Mouse (Mus musculus) cortical plate, adult 2 months (tissue): ENCODE data around the gene Nfatc2. TPM values are rescaled to one million over a fixed set of nuclear protein-coding genes. Genes with fewer than 3 reads are reported as not detected.

Experiments used
- H3K27ac ChIP-seq: fragments of 200-500 bp; 2 replicates; pipeline ENCODE4 v1.5.1; 2012; ENCODE audit warnings: low read length, control low read depth, inconsistent platforms; ENCODE audit not compliant: insufficient read depth
- H3K4me1 ChIP-seq: fragments of 200-500 bp; 2 replicates; pipeline ENCODE4 v1.6.1; 2011; ENCODE audit warnings: low read length; ENCODE audit not compliant: control insufficient read depth, insufficient read depth
- H3K4me3 ChIP-seq: fragments of 200-500 bp; 2 replicates; pipeline ENCODE4 v1.5.1; 2011; ENCODE audit warnings: mild to moderate bottlenecking, low read length, control low read depth; ENCODE audit not compliant: insufficient read depth
- CTCF ChIP-seq: fragments of 200-500 bp; IDR thresholded peaks from 2 replicates; pipeline ENCODE4 v1.5.1; 2011; ENCODE audit warnings: mild to moderate bottlenecking, control low read depth, low read length; ENCODE audit not compliant: insufficient read depth; ENCODE audit errors: extremely low read depth
- POLR2A ChIP-seq: fragments of 200-500 bp; IDR thresholded peaks from 2 replicates; pipeline ENCODE4 v1.6.1; 2011; ENCODE audit warnings: mild to moderate bottlenecking, low read length, control low read depth; ENCODE audit not compliant: insufficient read depth; ENCODE audit errors: extremely low read depth
- polyA plus RNA-seq: library from polyadenylated mRNA; depleted of rRNA; stranded (reverse); fragments of >200 nt; gene quantifications from 2 replicates; pipeline ENCODE4 v1.2.3, GENCODE M21; 2012; rRNA removed

Nfatc2 gene
- polyA plus RNA-seq, 1 experiment: 8.0 TPM

DNA sequence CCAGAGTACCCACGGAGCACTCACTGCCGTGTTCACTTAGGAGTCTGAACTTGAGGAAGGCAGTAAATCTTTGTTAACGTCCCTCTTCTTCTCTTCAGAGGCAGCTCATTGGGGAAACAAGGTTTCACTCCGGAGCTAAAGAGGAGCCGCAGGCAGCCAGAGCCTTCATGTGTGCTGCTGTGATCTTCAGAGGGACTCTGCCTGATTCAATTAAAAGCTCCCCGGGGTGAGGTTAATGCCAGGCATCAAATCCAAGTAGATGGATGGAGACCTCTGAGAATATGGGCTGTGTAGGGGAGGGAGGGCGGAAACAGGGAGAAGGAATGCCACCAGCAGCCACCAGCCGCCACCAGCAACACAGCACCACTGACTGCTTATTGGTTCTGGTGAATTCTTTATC is 157.3 kb downstream of the Nfatc2 start:
- H3K4me1 ChIP-seq: peaks cover 3% of the 10 kb centered on the region
- TF ChIP-seq POLR2A: no peak
- TF ChIP-seq CTCF: no peak
- H3K4me3 ChIP-seq: no peak overlapping the region
- H3K27ac ChIP-seq: no peak overlapping the region

- H3K4me3 ChIP-seq: no peak overlapping the region
- peaks cover 4% of the 10 kb centered on the region for H3K4me1 ChIP-seq
- no peak overlapping the region for H3K27ac ChIP-seq
- TF ChIP-seq CTCF: 0 out of 2 replicates have a peak, but pooled peaks have one; percentile 7
- no peak for TF ChIP-seq POLR2A
These were observed 160.0 kb downstream of the Nfatc2 start for GRCm38 (mm10) chr2:168441494-168441893.

- H3K4me3 ChIP-seq: no peak overlapping the region
- peaks cover 4% of the 10 kb centered on the region for H3K4me1 ChIP-seq
- H3K27ac ChIP-seq: no peak overlapping the region
- TF ChIP-seq POLR2A: no peak
- TF ChIP-seq CTCF: no peak
These were observed 160.5 kb downstream of the Nfatc2 start for GRCm38 (mm10) chr2:168440918-168441328.

GRCm38 (mm10) chr2:168438981-168439452 is 162.4 kb downstream of the Nfatc2 start:
- no peak for TF ChIP-seq CTCF
- no peak for TF ChIP-seq POLR2A
- no peak overlapping the region for H3K27ac ChIP-seq

GRCm38 (mm10) chr2:168434187-168434586 is 167.3 kb downstream of the Nfatc2 start:
- Histone ChIP-seq H3K27ac (0 out of 2 replicates have a peak overlapping the region, but pooled peaks have one; percentile 42), H3K4me1 (peaks cover 1% of the 10 kb centered on the region; the same call in 1 of the 2 replicates), H3K4me3 (no peak overlapping the region)
- TF ChIP-seq POLR2A (no peak), CTCF (no peak)

More at GRCm38 (mm10) chr2:168438981-168439452, 162.4 kb downstream of the Nfatc2 start:
- Histone ChIP-seq H3K4me1 (peaks cover 4% of the 10 kb centered on the region), H3K4me3 (no peak overlapping the region)

GRCm38 (mm10) chr2:168433392-168433791 is 168.1 kb downstream of the Nfatc2 start:
- no peaks in the 10 kb centered on the region; the same call in 1 of the 2 replicates for H3K4me1 ChIP-seq
- H3K4me3 ChIP-seq: no peak overlapping the region
- TF ChIP-seq CTCF (no peak), POLR2A (no peak)
- H3K27ac ChIP-seq: no peak overlapping the region

DNA sequence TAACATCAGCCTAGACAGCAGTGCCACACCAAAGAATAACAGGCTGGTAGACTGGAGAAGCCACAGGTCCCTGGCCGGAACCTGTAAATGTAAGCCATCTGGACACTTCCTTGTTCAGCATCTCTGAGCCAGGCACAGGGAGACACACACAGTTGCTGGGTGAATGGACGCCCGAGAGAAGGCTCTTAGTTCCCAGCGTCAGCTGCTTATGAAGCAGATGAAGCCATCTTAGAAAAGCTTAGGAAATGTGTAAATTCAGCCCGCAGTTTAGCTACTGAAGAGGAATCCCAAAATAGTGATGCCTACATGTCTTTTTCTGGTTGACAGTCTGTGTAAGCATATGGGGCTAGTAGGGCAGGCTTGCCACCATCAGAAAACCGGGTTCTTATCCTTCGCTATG is 169.1 kb downstream of the Nfatc2 start:
- Histone ChIP-seq H3K4me1 (no peaks in the 10 kb centered on the region; the same call in 1 of the 2 replicates), H3K27ac (no peak overlapping the region), H3K4me3 (no peak overlapping the region)
- TF ChIP-seq POLR2A (no peak), CTCF (no peak)

GRCm38 (mm10) chr2:168429598-168429997 is 171.9 kb downstream of the Nfatc2 start:
- H3K4me3 ChIP-seq: no peak overlapping the region
- H3K4me1 ChIP-seq: peaks cover 1% of the 10 kb centered on the region; the same call in 1 of the 2 replicates
- TF ChIP-seq CTCF: no peak
- TF ChIP-seq POLR2A: no peak
- no peak overlapping the region for H3K27ac ChIP-seq

DNA sequence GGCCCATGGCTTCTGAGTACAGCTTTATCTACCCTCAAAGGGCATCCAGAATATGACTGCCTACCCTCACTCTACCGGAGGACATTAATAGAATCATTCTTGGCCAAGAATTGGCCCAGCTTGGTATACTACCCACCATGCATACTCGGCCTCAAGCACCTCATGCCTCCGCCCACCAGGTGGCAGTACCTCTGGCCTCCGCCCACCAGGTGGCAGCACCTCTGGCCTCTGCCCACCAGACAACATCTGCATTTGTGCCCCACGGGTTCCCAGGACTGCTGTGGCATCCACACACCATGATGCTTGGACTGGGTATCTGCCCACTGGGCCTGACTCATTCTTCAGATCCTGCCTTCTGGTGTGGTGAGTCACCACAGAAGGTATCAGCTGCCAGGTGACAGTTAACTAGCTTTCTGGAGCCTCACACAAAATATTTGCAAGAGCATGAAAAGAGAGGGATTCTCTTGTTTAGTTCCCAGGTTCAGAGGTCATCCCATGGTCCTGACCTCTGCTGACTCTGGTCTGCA is 173.0 kb downstream of the Nfatc2 start:
- 0 out of 2 replicates have a peak, but pooled peaks have one; percentile 5 for TF ChIP-seq CTCF
- no peak for TF ChIP-seq POLR2A
- H3K4me1 ChIP-seq: peaks cover 4% of the 10 kb centered on the region; the same call in 1 of the 2 replicates
- H3K4me3 ChIP-seq: no peak overlapping the region
- no peak overlapping the region for H3K27ac ChIP-seq

Other genes with a start within 250 kb of the Nfatc2 start
- gene Atp9a, start 140.8 kb upstream of the Nfatc2 start, polyA plus RNA-seq: 272 and 279 TPM in 2 replicates
- gene Sall4, start 166.3 kb upstream of the Nfatc2 start, polyA plus RNA-seq: 0.06 TPM in 2 replicates